Comparison of ENCODE assay signal across 1 mouse cellular context in the genomic region with DNA sequence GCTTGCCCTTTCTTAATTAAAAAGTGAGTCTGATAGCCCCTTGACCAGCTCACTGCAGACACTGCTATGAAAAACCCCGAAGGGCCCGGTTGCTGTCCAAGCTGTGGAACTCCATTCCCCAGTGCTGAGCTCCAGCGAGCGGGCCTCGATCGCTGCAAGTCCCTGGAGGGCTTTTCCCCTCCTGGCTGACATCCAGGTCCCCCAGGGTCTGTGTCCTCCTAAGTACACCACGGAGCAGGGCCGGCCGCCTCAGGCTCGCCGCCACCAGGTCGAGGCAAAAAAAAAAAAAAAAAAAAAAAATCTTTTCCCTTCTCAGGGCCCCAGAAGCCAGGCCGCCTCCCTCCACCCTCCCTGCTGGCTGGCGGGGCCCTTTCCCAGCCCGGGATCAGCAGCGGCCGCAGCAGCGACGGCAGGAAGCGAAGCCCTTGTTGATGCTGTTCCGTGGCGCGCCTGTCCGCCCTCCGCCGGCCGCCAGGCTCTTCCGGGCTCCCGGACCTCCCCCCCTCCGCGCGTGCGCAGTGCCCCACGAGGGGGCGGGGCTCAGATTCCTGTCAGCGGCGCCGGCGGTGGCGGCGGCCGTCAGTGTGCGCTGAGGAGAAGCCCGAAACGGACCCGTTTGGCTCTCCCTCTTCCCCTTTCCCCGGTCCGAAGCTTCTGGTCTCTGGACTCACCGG.
A peak's percentile ranks its signal among the peaks of the same experiment; 100 is the strongest.
TF ChIP-seq lines count a peak whose summit lies in the region.

A gene (plus strand): TSS at position 543 of the 674 bp plus-strand sequence.

TF ChIP-seq in CH12.LX, 34 proteins besides CTCF, POLR2A, EP300 and RAD21 (continued from another document):
- TF ChIP-seq ELF1 (IDR thresholded peaks at IDR 0.05; ENCODE audit: low read depth, low read length), result peak; percentile 90
- peak; percentile 34; the same call in 1 of the 2 replicates for TF ChIP-seq ETS1 (conservative IDR thresholded peaks at IDR 0.05; ENCODE audit: low read depth, low read length)
- peak; percentile 99 for TF ChIP-seq TCF12 (IDR thresholded peaks at IDR 0.05; ENCODE audit: low read depth, low read length)
- no peak for TF ChIP-seq CHD1 (IDR thresholded peaks at IDR 0.05; ENCODE audit: low read depth, low read length)
- no peak; the same call in 1 of the 2 replicates for TF ChIP-seq SMC3 (IDR thresholded peaks at IDR 0.05; ENCODE audit: low read depth, low read length)
- TF ChIP-seq GABPA (IDR thresholded peaks at IDR 0.05; ENCODE audit: insufficient replicate concordance, low read depth, low read length), result no peak
- peak; percentile 96 for TF ChIP-seq NRF1 (IDR thresholded peaks at IDR 0.05; ENCODE audit: low read depth, low read length)
- peak; percentile 86 for TF ChIP-seq MXI1 (IDR thresholded peaks at IDR 0.05; ENCODE audit: low read depth, low read length)
- TF ChIP-seq ZMIZ1 (IDR thresholded peaks at IDR 0.05; ENCODE audit: low read depth, low read length), result peak; percentile 85; the same call in 1 of the 2 replicates
- TF ChIP-seq UBTF (IDR thresholded peaks at IDR 0.05; ENCODE audit: low read depth, low read length), result peak; percentile 77
- peak; percentile 57; the same call in 1 of the 2 replicates for TF ChIP-seq CHD2 (IDR thresholded peaks at IDR 0.05; ENCODE audit: low read length)
- no peak; the same call in 1 of the 2 replicates for TF ChIP-seq POLR2AphosphoS2 (IDR thresholded peaks at IDR 0.05; ENCODE audit: low read depth, low read length)
- peak; percentile 59; the same call in 1 of the 2 replicates for TF ChIP-seq MAZ (IDR thresholded peaks at IDR 0.05; ENCODE audit: low read depth, low read length)
- TF ChIP-seq ZKSCAN1 (IDR thresholded peaks at IDR 0.05; ENCODE audit: borderline replicate concordance, low read depth, low read length), result no peak
- TF ChIP-seq E2F4 (IDR thresholded peaks at IDR 0.05; ENCODE audit: insufficient replicate concordance, low read depth, low read length), result no peak
- peak; percentile 88 for TF ChIP-seq NELFE (IDR thresholded peaks at IDR 0.05; ENCODE audit: low read depth, low read length)
- peak; percentile 85 for TF ChIP-seq MEF2A (IDR thresholded peaks at IDR 0.05; ENCODE audit: borderline replicate concordance, low read depth, low read length)
- TF ChIP-seq MAX (IDR thresholded peaks at IDR 0.05; ENCODE audit: low read length), result no peak
- TF ChIP-seq HCFC1 (IDR thresholded peaks at IDR 0.05; ENCODE audit: low read depth, low read length), result peak; percentile 77
- TF ChIP-seq IRF4 (IDR thresholded peaks at IDR 0.05; ENCODE audit: low read depth, low read length), result peak; percentile 78; the same call in 1 of the 2 replicates
- TF ChIP-seq ZNF384 (IDR thresholded peaks at IDR 0.05; ENCODE audit: low read depth, low read length), result peak; percentile 95
- no peak for TF ChIP-seq USF1 (IDR thresholded peaks at IDR 0.05; ENCODE audit: low read depth, low read length)
- TF ChIP-seq RCOR1 (conservative IDR thresholded peaks at IDR 0.05; ENCODE audit: low read depth, low read length), result no peak; the same call in 1 of the 2 replicates
- TF ChIP-seq BHLHE40 (IDR thresholded peaks at IDR 0.05; ENCODE audit: low read depth, low read length), result 0 out of 2 replicates have a peak, but pooled peaks have one; percentile 49
- no peak for TF ChIP-seq USF2 (conservative IDR thresholded peaks at IDR 0.05; ENCODE audit: low read depth, low read length)
- TF ChIP-seq ZC3H11A (IDR thresholded peaks at IDR 0.05; ENCODE audit: low read depth, low read length), result no peak
- TF ChIP-seq KAT2A (IDR thresholded peaks at IDR 0.05; ENCODE audit: insufficient replicate concordance, low read length), result peak; percentile 59; the same call in 1 of the 2 replicates
- no peak for TF ChIP-seq JUN (IDR thresholded peaks at IDR 0.05; ENCODE audit: insufficient read depth, low read depth, low read length)
- peak; percentile 82 for TF ChIP-seq TBP (conservative IDR thresholded peaks at IDR 0.05; ENCODE audit: low read depth, low read length)
